Mouse (Mus musculus): ENCODE data around the gene Mlph.

GRCm38 (mm10) chr1:90906357-90906756 lies 8.5 kb upstream of the Mlph start:
- TF ChIP-seq CTCF (IDR thresholded peaks at IDR 0.05; ENCODE audit: extremely low read depth, insufficient read depth, insufficient read length, insufficient replicate concordance) (peak; percentile 50; the same call in 1 of the 2 replicates), POLR2A (IDR thresholded peaks at IDR 0.05; ENCODE audit: low read depth, low read length) (no peak)

Data from spleen, adult 2 months (tissue).